Comparison of ENCODE assay signal across 10 mouse cellular contexts in the genomic region with DNA sequence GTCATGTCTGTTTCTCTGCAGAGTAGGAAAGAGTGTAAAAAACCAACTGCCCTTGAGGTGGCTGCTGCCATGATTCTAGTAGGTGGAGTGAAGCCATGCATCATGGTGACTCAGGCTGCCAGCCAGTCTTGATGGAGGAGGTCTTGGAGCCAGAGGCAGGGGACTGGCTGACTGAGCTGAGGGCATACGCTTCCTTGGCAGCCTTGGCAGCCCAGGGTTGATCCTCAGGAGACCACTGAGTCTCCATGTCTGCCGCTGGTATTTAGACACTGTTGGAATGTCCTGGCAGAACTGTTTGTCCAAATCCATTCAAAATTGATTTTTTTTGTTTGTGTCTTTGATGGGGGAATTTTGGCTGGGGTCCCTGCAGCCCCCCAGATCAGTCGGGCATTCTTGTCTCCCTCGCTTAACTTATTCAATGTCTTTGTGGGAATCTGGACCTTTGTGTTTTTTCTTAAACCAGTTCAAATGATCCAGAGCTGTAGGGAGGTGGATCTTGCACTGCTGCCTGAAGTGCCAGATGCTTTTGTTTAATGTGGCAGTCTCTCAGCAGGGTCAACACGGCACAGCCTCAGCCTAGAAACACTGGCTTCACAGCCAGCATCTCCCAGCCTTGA.
DNase-seq lines count a peak whose midpoint lies in the region; ATAC-seq lines count a peak whose summit lies in the region.
"Had no signal": no experiment of that assay in that cellular context is flagged by ENCODE, and none has a peak within 500 bp of the region (broad histone marks: within the 10 kb centered on the region; RNA-seq: fewer than 3 reads in every experiment).

No protein-coding gene starts in this region.

- no peak overlapping the region for H3K27ac ChIP-seq in forebrain, embryonic 14.5 days (ENCODE audit: low read depth, low read length)
- H3K27ac ChIP-seq in midbrain, embryonic 13.5 days, result 0 out of 2 replicates have a peak overlapping the region, but pooled peaks have one; percentile 9
- H3K27ac ChIP-seq: liver, embryonic 13.5 days; neural tube, embryonic 12.5 days had no signal

- no peak overlapping the region for H3K4me2 ChIP-seq in forebrain, embryonic 14.5 days (ENCODE audit: low read length)
- H3K4me2 ChIP-seq in midbrain, embryonic 13.5 days (replicated peaks), result no peak overlapping the region
- H3K4me2 ChIP-seq: liver, embryonic 13.5 days; neural tube, embryonic 12.5 days had no signal

- DNase-seq in gastrocnemius, adult 18-20 months (ENCODE audit: low spot score), result peak; percentile 5
- no peak for DNase-seq in gastrocnemius, adult 8-10 months (ENCODE audit: low spot score in 2 of 2)
- DNase-seq in left cerebral cortex, postnatal 25 days (ENCODE audit: low spot score in 2 of 2), result peak; percentile 4 to 7
- no peak for DNase-seq in left cerebral cortex, adult 9 months (ENCODE audit: low spot score in 2 of 2)
- DNase-seq in forebrain, embryonic 14.5 days (ENCODE audit: low spot score), result peak; percentile 23
- no peak for DNase-seq in urinary bladder, postnatal 10 days (ENCODE audit: low spot score)
- DNase-seq in frontal cortex, postnatal 36 days (ENCODE audit: low spot score in 2 of 2), result no peak
- DNase-seq: liver, embryonic 13.5 days had no signal

- peak; percentile 40; the same call in 1 of the 2 replicates for ATAC-seq in forebrain, embryonic 14.5 days
- 0 out of 2 replicates have a peak, but pooled peaks have one; percentile 53 for ATAC-seq in midbrain, embryonic 13.5 days

- WGBS in forebrain, embryonic 14.5 days, result 41% methylated on average over 5 of the region's 5 CpGs
- 31% methylated on average over 5 of the region's 5 CpGs for WGBS in midbrain, embryonic 13.5 days

- intact Hi-C loops in left cerebral cortex, postnatal 25 days (cut with DNase I), result no loop called here

- no peak overlapping the region for H3K4me3 ChIP-seq in forebrain, embryonic 14.5 days (ENCODE audit: low read depth, low read length)
- H3K4me3 ChIP-seq in midbrain, embryonic 13.5 days (replicated peaks), result no peak overlapping the region
- H3K4me3 ChIP-seq: liver, embryonic 13.5 days; neural tube, embryonic 12.5 days had no signal

- no peak overlapping the region for H3K9ac ChIP-seq in forebrain, embryonic 14.5 days (ENCODE audit: low read length)
- no peak overlapping the region for H3K9ac ChIP-seq in midbrain, embryonic 13.5 days (replicated peaks)
- H3K9ac ChIP-seq: liver, embryonic 13.5 days; neural tube, embryonic 12.5 days had no signal

- H3K36me3 ChIP-seq in forebrain, embryonic 14.5 days (ENCODE audit: control insufficient read depth, insufficient read depth, low read length), result no peaks in the 10 kb centered on the region
- no peaks in the 10 kb centered on the region for H3K36me3 ChIP-seq in midbrain, embryonic 13.5 days
- H3K36me3 ChIP-seq: liver, embryonic 13.5 days; neural tube, embryonic 12.5 days had no signal

- no peaks in the 10 kb centered on the region for H3K9me3 ChIP-seq in forebrain, embryonic 14.5 days (replicated peaks; ENCODE audit: control insufficient read depth, low read length)
- H3K9me3 ChIP-seq in midbrain, embryonic 13.5 days, result no peaks in the 10 kb centered on the region
- H3K9me3 ChIP-seq: liver, embryonic 13.5 days; neural tube, embryonic 12.5 days had no signal

- H3K27me3 ChIP-seq in forebrain, embryonic 14.5 days (replicated peaks; ENCODE audit: control insufficient read depth, insufficient read depth, low read length), result no peaks in the 10 kb centered on the region
- H3K27me3 ChIP-seq in midbrain, embryonic 13.5 days, result no peaks in the 10 kb centered on the region
- H3K27me3 ChIP-seq: liver, embryonic 13.5 days; neural tube, embryonic 12.5 days had no signal

- no peaks in the 10 kb centered on the region; the same call in 1 of the 2 replicates for H3K4me1 ChIP-seq in forebrain, embryonic 14.5 days (ENCODE audit: control insufficient read depth, insufficient read depth, low read length)
- 0 out of 2 replicates have a peak, but pooled peaks cover 13% of the 10 kb centered on the region for H3K4me1 ChIP-seq in midbrain, embryonic 13.5 days (replicated peaks)
- H3K4me1 ChIP-seq: liver, embryonic 13.5 days; neural tube, embryonic 12.5 days had no signal

Comparison
In these comparisons a context has a peak if more than half of its experiments do, and no peak if none do; other contexts are left out.
1. DNase-seq: peak in gastrocnemius, adult 18-20 months (single experiment), left cerebral cortex, postnatal 25 days (2 of 2) and forebrain, embryonic 14.5 days (single experiment); none in gastrocnemius, adult 8-10 months (0 of 2), left cerebral cortex, adult 9 months (0 of 2), urinary bladder, postnatal 10 days (single experiment) and frontal cortex, postnatal 36 days (0 of 2).